Mouse (Mus musculus) hindbrain, embryonic 12.5 days (tissue): Measurements from ENCODE around the gene Atp8b3. TPM values are rescaled to one million over a fixed set of nuclear protein-coding genes. Genes with fewer than 3 reads are reported as not detected.

Source experiments
- ATAC-seq: fragments of 200-750 bp; cut with Nextera tagmentation; 2 replicates; pipeline ENCODE4 v1.8.0; 2017; ENCODE audit warnings: moderate TSS enrichment; ENCODE audit not compliant: low FRiP score
- H3K27ac ChIP-seq: fragments of 300-500 bp; sonication (generic); 2 replicates; pipeline ENCODE4 v1.5.1; 2016; ENCODE audit warnings: mild to moderate bottlenecking
- H3K27me3 ChIP-seq: fragments of 300-500 bp; sonication (generic); 2 replicates; pipeline ENCODE4 v1.6.1; 2016; ENCODE audit warnings: mild to moderate bottlenecking
- H3K36me3 ChIP-seq: fragments of 300-500 bp; sonication (generic); 2 replicates; pipeline ENCODE4 v1.6.1; 2016; ENCODE audit warnings: mild to moderate bottlenecking
- H3K4me1 ChIP-seq: fragments of 300-500 bp; sonication (generic); 2 replicates; pipeline ENCODE4 v1.6.1; 2016
- H3K4me2 ChIP-seq: fragments of 300-500 bp; sonication (generic); replicated peaks from 2 replicates; pipeline ENCODE4 v1.6.1; 2016; ENCODE audit warnings: mild to moderate bottlenecking
- H3K4me3 ChIP-seq: fragments of 300-500 bp; sonication (generic); 2 replicates; pipeline ENCODE4 v1.5.1; 2016; ENCODE audit warnings: mild to moderate bottlenecking
- H3K9ac ChIP-seq: fragments of 300-500 bp; sonication (generic); 2 replicates; pipeline ENCODE4 v1.6.1; 2016; ENCODE audit warnings: mild to moderate bottlenecking, moderate library complexity
- H3K9me3 ChIP-seq: fragments of 300-500 bp; sonication (generic); replicated peaks from 2 replicates; pipeline ENCODE4 v1.6.1; 2016; ENCODE audit warnings: mild to moderate bottlenecking
- WGBS: fragments of 180-500 bp; shearing (Covaris S2); methylation state at CpG from one replicate; pipeline ENCODE4 v1.1.7; 2016; 5-methylcytosine and 5-hydroxymethylcytosine counted together
- polyA plus RNA-seq: library from polyadenylated mRNA; unstranded; fragments of >200 nt; fragmentation: Nextera tagmentation; extraction: Ambion mirVana; gene quantifications from 2 replicates; pipeline ENCODE4 v1.2.1, GENCODE M21; 2016

Gene Atp8b3
- polyA plus RNA-seq, 1 experiment from 2014 or later, result 0.93 TPM

DNA sequence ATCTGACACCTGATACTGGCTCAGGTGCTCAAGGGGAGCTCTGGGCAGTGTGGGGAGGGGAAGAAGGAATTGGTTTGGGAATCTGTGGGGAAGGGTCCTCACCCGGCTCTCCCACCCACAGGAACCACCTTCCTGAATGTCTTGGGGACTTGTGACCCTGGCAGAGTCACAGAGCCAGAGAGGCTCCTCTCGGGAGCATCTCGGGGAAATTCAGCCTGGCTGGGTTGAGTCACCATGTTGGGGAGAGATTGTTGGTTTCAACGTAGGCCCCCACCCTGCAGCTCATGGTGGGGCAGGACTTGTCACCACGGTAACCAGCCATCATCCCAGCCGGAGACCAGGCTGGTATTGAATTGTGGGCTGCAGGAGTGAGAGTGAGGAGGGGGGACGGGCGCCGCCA is 34.2 kb downstream of the Atp8b3 start:
- H3K4me3 ChIP-seq, result no peak overlapping the region
- ATAC-seq, result no peak
- peaks cover 93% of the 10 kb centered on the region for H3K27me3 ChIP-seq
- H3K9me3 ChIP-seq, result no peaks in the 10 kb centered on the region
- peaks cover 7% of the 10 kb centered on the region; the same call in 1 of the 2 replicates for H3K4me1 ChIP-seq
- H3K27ac ChIP-seq, result no peak overlapping the region
- WGBS, result 1% methylated on average over 7 of the region's 9 CpGs
- H3K36me3 ChIP-seq, result no peaks in the 10 kb centered on the region
- no peak overlapping the region for H3K9ac ChIP-seq
- H3K4me2 ChIP-seq, result no peak overlapping the region

DNA sequence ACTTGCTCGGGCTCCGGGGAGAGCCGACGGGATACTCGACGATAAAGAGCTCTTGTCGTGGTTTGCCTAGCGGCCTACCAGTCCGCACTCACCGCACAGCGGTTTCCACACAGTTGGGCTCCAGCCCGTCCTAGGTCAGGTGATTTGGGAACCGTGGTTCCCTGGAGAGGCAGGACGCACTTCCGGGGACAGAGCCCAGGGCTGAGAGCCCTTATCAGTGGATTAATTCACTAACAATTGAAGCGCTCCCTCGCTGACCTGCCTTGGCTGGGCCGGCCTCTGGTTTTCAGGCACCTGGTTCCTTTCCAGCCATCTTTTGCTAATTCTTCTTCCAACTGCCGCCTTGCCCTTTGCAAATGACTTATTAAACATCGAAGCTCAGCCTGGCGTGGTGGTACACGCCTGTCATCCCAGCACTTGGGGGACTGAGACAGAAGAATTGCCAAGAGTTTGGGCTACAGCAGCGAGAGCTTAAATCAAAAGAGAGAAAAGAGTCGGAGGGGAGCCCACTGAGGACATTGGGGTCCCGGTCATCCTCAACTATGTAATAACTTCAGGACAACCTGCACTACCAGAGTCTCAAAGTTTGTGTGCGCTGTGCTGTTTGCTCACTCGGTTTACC is 35.2 kb downstream of the Atp8b3 start:
- no peak overlapping the region for H3K9ac ChIP-seq
- H3K27ac ChIP-seq, result no peak overlapping the region
- no peak overlapping the region for H3K4me3 ChIP-seq
- H3K27me3 ChIP-seq, result peaks cover 93% of the 10 kb centered on the region
- peaks cover 7% of the 10 kb centered on the region; the same call in 1 of the 2 replicates for H3K4me1 ChIP-seq
- under 1% methylated on average over 27 of the region's 27 CpGs for WGBS
- H3K36me3 ChIP-seq, result no peaks in the 10 kb centered on the region
- no peak overlapping the region for H3K4me2 ChIP-seq
- H3K9me3 ChIP-seq, result no peaks in the 10 kb centered on the region
- no peak for ATAC-seq

DNA sequence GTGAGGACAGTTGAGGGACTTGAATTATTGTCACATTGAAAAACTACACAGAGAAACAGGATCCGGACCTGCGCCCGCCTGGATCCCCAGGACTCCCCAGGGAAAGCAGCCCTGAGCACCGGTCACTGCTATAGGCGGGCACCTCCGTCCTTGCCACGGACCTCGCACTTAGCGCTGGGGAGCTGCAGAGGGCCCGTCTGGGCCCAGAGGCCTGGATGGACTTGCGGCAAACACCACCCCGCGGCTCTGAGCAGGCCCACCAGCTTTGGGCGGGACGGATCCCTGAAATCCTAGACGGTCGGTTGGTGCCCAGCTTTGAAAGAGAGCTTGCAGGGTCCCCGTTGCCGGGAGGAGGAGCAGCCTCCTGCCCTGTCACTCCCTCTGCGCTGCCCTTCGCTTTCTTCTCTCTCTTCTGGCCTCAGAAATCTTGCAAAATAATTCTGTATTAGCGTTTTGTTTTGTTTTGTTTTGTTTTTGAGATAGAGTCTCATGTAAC is 36.1 kb downstream of the Atp8b3 start:
- ATAC-seq, result no peak
- WGBS, result under 1% methylated on average over 22 of the region's 22 CpGs
- no peak overlapping the region for H3K4me3 ChIP-seq

DNA sequence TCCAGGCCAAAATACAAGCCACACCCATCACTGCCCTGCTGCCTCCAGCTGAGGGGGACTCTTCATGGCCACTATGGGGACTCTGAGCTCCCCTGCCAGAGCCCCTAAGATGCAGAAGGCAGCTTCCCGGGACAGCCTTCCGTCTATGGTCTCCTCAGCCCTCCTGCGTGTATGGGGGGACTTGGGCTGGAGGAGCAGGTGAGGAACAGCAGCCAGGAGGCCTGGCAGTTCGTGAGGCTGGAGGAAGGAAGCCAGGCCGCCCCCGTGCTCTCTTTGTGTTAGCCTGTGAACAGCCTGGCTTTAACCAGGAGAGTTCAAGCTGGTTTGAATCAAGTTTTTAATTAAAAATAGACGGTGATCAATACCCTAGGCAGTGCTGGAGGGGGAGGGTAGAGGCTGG is 36.6 kb downstream of the Atp8b3 start:
- H3K4me2 ChIP-seq, result no peak overlapping the region
- H3K4me1 ChIP-seq, result peaks cover 7% of the 10 kb centered on the region; the same call in 1 of the 2 replicates
- H3K27ac ChIP-seq, result no peak overlapping the region
- H3K9ac ChIP-seq, result no peak overlapping the region
- H3K4me3 ChIP-seq, result no peak overlapping the region
- H3K36me3 ChIP-seq, result no peaks in the 10 kb centered on the region
- 0% methylated on average over 7 of the region's 7 CpGs for WGBS
- no peak for ATAC-seq
- H3K9me3 ChIP-seq, result no peaks in the 10 kb centered on the region
- peaks cover 95% of the 10 kb centered on the region for H3K27me3 ChIP-seq

More for the DNA sequence above, 36.1 kb downstream of the Atp8b3 start:
- H3K9ac ChIP-seq, result no peak overlapping the region
- no peak overlapping the region for H3K27ac ChIP-seq
- no peaks in the 10 kb centered on the region for H3K9me3 ChIP-seq
- H3K4me1 ChIP-seq, result peaks cover 7% of the 10 kb centered on the region; the same call in 1 of the 2 replicates
- H3K4me2 ChIP-seq, result no peak overlapping the region
- no peaks in the 10 kb centered on the region for H3K36me3 ChIP-seq
- H3K27me3 ChIP-seq, result peaks cover 95% of the 10 kb centered on the region

DNA sequence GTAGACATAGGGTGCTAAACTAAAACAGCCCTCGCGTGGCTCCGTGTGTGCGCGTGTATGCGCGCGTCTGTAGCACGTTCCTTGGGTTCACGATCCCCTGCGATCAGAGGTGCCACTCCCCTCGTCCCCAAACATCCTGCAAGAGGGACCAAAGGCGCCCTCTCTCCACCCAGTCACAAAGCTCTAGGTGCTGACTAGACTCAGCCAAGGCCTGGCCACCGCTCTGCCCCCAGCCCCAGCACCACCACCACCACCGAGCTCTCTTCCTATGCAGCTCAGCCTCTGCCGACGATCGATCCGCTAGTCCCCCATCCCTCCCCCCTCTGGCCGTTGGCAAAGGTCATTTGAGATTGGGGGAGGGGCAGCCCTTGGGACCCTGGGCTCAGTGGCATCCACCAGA is 42.5 kb downstream of the Atp8b3 start:
- Histone ChIP-seq H3K9ac (peak overlapping the region; percentile 58), H3K27ac (peak overlapping the region; percentile 70)
- ATAC-seq, result no peak

DNA sequence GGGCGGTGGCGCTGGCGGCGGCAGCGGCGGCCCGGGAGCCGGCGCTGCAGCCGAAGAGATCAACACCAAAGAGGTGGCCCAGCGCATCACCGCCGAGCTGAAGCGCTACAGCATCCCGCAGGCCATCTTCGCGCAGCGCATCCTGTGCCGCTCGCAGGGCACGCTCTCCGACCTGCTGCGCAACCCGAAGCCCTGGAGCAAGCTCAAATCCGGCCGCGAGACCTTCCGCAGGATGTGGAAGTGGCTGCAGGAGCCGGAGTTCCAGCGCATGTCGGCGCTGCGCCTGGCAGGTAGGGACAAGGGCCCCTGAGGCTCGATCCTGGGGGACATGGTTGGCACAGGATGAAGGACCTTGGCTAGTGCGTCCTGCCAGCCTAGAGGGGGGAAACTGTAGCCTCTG is 43.0 kb downstream of the Atp8b3 start:
- peaks cover 99% of the 10 kb centered on the region for H3K27me3 ChIP-seq
- H3K4me2 ChIP-seq, result peak overlapping the region; percentile 51
- no peaks in the 10 kb centered on the region for H3K9me3 ChIP-seq
- H3K4me1 ChIP-seq, result peaks cover 29% of the 10 kb centered on the region
- peak overlapping the region; percentile 58 for H3K9ac ChIP-seq
- H3K27ac ChIP-seq, result peak overlapping the region; percentile 70
- under 1% methylated on average over 32 of the region's 35 CpGs for WGBS
- no peaks in the 10 kb centered on the region for H3K36me3 ChIP-seq
- H3K4me3 ChIP-seq, result peak overlapping the region; percentile 41
- ATAC-seq, result no peak

More for the DNA sequence above, 42.5 kb downstream of the Atp8b3 start:
- H3K4me1 ChIP-seq, result peaks cover 25% of the 10 kb centered on the region
- H3K36me3 ChIP-seq, result no peaks in the 10 kb centered on the region
- H3K4me3 ChIP-seq, result peak overlapping the region; percentile 41
- H3K27me3 ChIP-seq, result peaks cover 99% of the 10 kb centered on the region
- under 1% methylated on average over 20 of the region's 20 CpGs for WGBS
- no peaks in the 10 kb centered on the region for H3K9me3 ChIP-seq
- peak overlapping the region; percentile 51 for H3K4me2 ChIP-seq

DNA sequence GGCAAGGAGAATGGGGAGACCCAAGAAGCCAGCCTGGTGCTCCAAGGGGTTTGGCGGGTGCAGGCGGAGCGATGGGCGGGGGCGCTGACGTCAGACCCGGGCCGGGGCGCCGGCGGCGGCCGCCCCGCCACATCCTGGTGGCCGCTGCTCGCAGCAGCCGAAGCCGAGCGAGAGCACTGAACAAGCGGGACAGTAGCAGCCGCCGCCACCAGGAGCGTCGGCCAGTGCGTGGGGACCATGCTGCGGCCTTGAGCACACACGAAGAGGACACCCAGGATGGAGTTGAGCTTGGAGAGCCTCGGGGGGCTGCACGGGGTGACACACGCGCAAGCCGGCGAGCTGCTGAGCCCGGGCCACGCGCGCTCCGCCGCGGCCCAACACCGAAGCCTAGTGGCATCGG is 44.2 kb downstream of the Atp8b3 start, which contains the start of gene Onecut3:
Onecut3 (plus strand) TSS at position 104 of the 400 bp plus-strand sequence.
- Histone ChIP-seq H3K4me1 (peaks cover 30% of the 10 kb centered on the region), H3K4me3 (peak within 1 kb of the TSS; percentile 41), H3K36me3 (no peaks in the 10 kb centered on the region), H3K27me3 (peaks cover 99% of the 10 kb centered on the region), H3K9ac (peak within 1 kb of the TSS; percentile 58), H3K9me3 (no peaks in the 10 kb centered on the region), H3K4me2 (peak within 1 kb of the TSS; percentile 51), H3K27ac (peak within 1 kb of the TSS; percentile 70)
- peak; percentile 40 for ATAC-seq
- WGBS, result 2% methylated on average over 41 of the region's 42 CpGs

DNA sequence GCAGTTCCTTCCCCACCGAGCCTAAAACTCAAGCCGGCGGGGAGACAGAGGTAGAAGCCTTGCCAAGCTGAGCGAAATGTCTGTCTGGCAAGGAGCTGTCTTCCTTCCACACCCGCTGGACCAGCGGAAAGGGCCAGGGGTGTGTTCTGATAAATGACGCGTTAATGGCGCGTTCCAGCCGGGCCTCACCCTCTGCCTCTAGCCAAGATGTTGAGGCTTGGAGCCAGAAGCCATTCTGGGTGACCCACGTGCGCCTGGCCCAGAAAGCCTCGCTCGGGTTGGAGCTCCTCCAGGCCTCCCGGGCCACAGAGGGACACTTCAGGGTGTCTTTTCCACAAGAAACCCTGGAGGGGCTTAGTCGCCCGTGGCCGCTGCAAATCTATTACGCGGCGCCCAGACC is 48.9 kb downstream of the Atp8b3 start:
- ATAC-seq, result no peak
- Histone ChIP-seq H3K9ac (no peak overlapping the region), H3K27ac (no peak overlapping the region), H3K4me2 (no peak overlapping the region), H3K27me3 (peaks cover 94% of the 10 kb centered on the region), H3K4me3 (no peak overlapping the region), H3K36me3 (no peaks in the 10 kb centered on the region), H3K4me1 (peaks cover 12% of the 10 kb centered on the region), H3K9me3 (no peaks in the 10 kb centered on the region)
- WGBS, result under 1% methylated on average over 22 of the region's 22 CpGs

DNA sequence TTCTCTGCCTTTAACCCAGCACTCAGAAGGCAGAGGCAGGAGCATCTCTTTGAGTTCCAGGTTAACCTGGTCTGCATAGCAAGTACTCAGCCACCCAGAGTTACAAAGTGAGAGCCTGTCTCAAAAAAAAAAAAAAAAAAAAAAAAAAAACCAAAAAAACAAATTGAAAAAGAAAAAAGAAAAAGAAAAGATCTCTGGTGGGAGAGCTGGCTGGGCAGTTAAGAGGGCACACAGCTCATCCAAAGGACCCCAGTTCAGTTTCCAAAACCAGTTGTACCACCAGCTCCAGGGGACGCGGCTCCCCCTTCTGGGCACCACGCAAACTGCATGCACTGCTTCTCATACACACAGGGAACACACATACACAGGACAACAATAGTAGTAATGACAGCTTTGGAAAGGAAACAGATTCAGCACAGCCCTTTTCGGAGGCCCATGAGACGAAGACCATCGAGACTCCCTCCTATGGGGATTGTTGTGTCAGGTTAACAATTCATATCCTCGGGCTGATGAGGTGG is 52.0 kb downstream of the Atp8b3 start:
- no peak overlapping the region for H3K9ac ChIP-seq
- no peak overlapping the region for H3K4me2 ChIP-seq
- WGBS, result 77% methylated on average over 7 of the region's 7 CpGs
- H3K9me3 ChIP-seq, result no peaks in the 10 kb centered on the region
- ATAC-seq, result no peak
- H3K4me3 ChIP-seq, result no peak overlapping the region
- H3K27ac ChIP-seq, result no peak overlapping the region
- no peaks in the 10 kb centered on the region for H3K36me3 ChIP-seq
- H3K27me3 ChIP-seq, result peaks cover 91% of the 10 kb centered on the region
- H3K4me1 ChIP-seq, result peaks cover 8% of the 10 kb centered on the region

DNA sequence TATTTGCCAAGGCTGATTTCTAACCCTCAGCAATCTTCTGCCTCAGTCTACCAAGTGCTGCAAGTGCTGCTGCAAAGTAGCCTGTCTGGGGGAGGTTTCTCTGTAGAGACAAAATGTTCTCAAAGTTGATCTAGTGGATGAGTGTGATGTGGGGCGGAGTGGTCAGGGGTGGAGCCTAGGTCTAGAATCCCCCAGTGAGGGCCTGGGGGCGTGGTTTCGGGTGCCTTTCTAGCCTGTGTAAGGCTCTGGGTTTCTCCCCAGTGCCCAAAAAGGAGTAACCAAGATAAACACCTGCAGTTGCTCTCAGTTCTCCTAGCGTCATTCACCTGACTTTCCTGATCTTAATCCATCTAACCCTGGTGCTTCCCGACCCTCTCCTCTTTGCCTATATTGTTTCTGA is 57.9 kb downstream of the Atp8b3 start:
- no peak overlapping the region for H3K4me3 ChIP-seq
- no peak overlapping the region for H3K4me2 ChIP-seq
- no peaks in the 10 kb centered on the region for H3K36me3 ChIP-seq
- H3K9me3 ChIP-seq, result no peaks in the 10 kb centered on the region
- H3K4me1 ChIP-seq, result peaks cover 4% of the 10 kb centered on the region; the same call in 1 of the 2 replicates
- H3K9ac ChIP-seq, result no peak overlapping the region
- ATAC-seq, result no peak
- WGBS, result 21% methylated on average over 5 of the region's 5 CpGs
- peaks cover 62% of the 10 kb centered on the region for H3K27me3 ChIP-seq
- H3K27ac ChIP-seq, result no peak overlapping the region

DNA sequence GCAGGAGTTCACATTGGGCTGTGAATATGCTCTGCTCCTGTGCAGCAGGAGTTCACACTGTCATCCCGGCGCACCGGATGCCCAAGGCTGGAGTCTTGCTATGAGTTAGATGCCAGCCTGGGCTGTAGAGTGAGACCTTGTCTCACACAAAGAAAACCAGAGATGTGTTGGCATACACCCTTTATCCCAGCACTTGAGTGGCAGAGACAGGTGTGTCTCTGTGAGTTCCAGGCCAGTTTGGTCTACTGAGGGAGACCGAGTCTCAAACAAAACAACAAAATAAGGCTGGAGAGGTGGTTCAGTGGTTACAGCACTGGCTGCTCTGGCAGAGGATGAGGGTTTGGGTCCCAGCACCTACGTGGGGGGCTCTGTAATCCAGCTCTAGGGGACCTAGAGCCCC is 60.4 kb downstream of the Atp8b3 start:
- Histone ChIP-seq H3K4me1 (no peaks in the 10 kb centered on the region; the same call in 1 of the 2 replicates), H3K27me3 (peaks cover 38% of the 10 kb centered on the region), H3K36me3 (no peaks in the 10 kb centered on the region), H3K4me2 (no peak overlapping the region), H3K9ac (0 out of 2 replicates have a peak overlapping the region, but pooled peaks have one; percentile 6), H3K4me3 (no peak overlapping the region), H3K9me3 (no peaks in the 10 kb centered on the region), H3K27ac (no peak overlapping the region)
- WGBS, result 80% methylated on average over 5 of the region's 5 CpGs
- no peak for ATAC-seq

DNA sequence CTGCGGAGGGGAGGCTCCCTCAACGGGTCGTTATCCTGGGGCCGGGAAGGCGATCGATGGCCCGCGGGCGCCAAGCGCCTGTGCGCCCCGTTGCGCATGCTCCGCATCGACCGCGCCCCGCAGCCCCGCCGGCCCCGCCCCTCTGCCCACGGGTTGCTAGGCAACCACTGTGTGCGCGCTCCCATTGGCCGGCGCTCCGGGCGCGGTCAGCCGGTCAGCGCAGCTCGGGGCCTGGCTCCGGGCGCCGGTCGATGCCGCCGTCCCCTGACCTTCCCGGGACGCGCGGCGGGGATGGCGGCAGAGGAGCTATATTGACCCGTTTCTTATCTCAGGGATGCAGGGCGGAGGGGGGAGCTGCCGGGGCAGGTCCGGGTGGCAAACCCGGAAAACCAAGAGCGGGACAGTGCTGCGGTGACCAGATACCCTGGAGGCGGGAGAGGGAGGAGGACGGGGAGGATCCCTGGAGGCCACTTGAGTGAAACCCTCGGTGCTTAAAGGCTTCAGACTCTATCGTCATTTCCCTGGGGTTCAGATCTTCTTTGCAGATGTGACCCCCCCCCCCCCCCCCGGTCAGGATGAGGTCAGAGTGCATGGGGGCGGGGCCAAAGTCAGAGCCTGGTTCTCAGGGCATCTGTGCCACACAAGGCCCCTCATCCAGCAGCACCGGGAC is 63.5 kb downstream of the Atp8b3 start:
- Histone ChIP-seq H3K4me2 (peak overlapping the region; percentile 68), H3K36me3 (no peaks in the 10 kb centered on the region), H3K4me1 (no peaks in the 10 kb centered on the region; the same call in 1 of the 2 replicates), H3K9ac (peak overlapping the region; percentile 69), H3K27me3 (peaks cover 39% of the 10 kb centered on the region), H3K27ac (peak overlapping the region; percentile 82), H3K9me3 (no peaks in the 10 kb centered on the region), H3K4me3 (peak overlapping the region; percentile 50)
- under 1% methylated on average over 57 of the region's 58 CpGs for WGBS
- ATAC-seq, result peak; percentile 85
